Mouse (Mus musculus): Measurements from ENCODE around the gene Cytip. TPM values are rescaled to one million over a fixed set of nuclear protein-coding genes. Genes with fewer than 3 reads are reported as not detected.

Gene Cytip
- polyA plus RNA-seq, 2 experiments: 1.4 to 2.7 TPM

DNA sequence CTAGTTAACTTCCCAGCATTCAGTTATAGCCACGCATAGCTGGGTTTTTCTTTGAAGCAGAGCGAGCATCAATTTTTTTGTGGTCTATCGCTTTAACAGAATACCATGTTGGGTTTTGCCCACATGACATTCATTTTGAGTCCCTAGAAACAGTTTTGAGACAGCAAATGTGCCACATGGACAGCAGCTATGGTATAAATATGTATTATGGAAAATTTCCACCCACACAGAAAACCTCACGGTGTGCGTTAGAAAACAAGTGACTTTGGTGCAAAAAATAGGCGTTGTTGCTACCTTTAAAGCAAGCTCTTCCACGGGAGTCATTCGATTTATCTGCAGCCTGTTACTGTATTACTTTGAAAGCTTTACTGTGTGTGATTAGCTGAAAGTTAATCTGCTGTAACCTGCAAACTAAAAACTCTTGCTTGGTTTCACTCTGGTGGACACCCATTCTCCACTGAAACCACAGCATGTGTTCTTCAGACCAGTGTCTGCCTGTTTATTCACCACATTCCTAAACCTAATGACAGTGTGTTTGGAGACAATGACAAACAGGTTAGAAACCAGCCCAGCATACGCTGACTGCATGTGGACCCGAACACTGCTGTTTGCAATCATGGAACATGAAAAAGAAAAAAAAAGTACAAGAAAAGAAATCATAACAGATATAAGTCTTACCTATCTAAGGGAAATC, 763 bp downstream of the Cytip start:
- DNase-seq (ENCODE audit: low read depth in 3 of 3, low spot score in 3 of 3): no peak

GRCm38 (mm10) chr2:58192160-58192559, 3.2 kb downstream of the Cytip start:
- 64% methylated on average over 5 of the region's 5 CpGs for WGBS (ENCODE audit: insufficient replicate concordance)
- ATAC-seq (ENCODE audit: insufficient read depth) (no peak), DNase-seq (ENCODE audit: low read depth in 3 of 3, low spot score in 3 of 3) (no peak)
- no peak overlapping the region for H3K4me3 ChIP-seq (ENCODE audit: insufficient read depth in 1 of 2, low read depth in 2 of 2, low read length in 2 of 2)
- H3K27me3 ChIP-seq (ENCODE audit: control insufficient read depth, insufficient read depth, low read length): no peaks in the 10 kb centered on the region
- H3K4me1 ChIP-seq (replicated peaks; ENCODE audit: control insufficient read depth in 2 of 2, insufficient read depth in 2 of 2, low read length in 1 of 2): no peaks in the 10 kb centered on the region; a peak in 1 of 4 replicates
- no peak overlapping the region for H3K9ac ChIP-seq (replicated peaks)
- no peaks in the 10 kb centered on the region for H3K9me3 ChIP-seq (ENCODE audit: control insufficient read depth, low read length)
- H3K4me2 ChIP-seq (ENCODE audit: low read depth): no peak overlapping the region
- H3K27ac ChIP-seq: no peak overlapping the region
- H3K36me3 ChIP-seq (replicated peaks; ENCODE audit: control insufficient read depth, insufficient read depth, low read depth): no peaks in the 10 kb centered on the region
- TF ChIP-seq EP300 (IDR thresholded peaks at IDR 0.05; ENCODE audit: low read depth): no peak
- TF ChIP-seq CTCF (IDR thresholded peaks at IDR 0.05; ENCODE audit: low read depth): no peak

More for the DNA sequence above, 763 bp downstream of the Cytip start:
- H3K9me3 ChIP-seq (ENCODE audit: control insufficient read depth, low read length): no peaks in the 10 kb centered on the region
- 61% methylated on average over 10 of the region's 10 CpGs for WGBS (ENCODE audit: insufficient replicate concordance)
- H3K4me3 ChIP-seq (ENCODE audit: insufficient read depth in 1 of 2, low read depth in 2 of 2, low read length in 2 of 2): no peak overlapping the region
- H3K36me3 ChIP-seq (replicated peaks; ENCODE audit: control insufficient read depth, insufficient read depth, low read depth): no peaks in the 10 kb centered on the region
- H3K27ac ChIP-seq: no peak overlapping the region
- no peaks in the 10 kb centered on the region for H3K4me1 ChIP-seq (replicated peaks; ENCODE audit: control insufficient read depth in 2 of 2, insufficient read depth in 2 of 2, low read length in 1 of 2)
- TF ChIP-seq CTCF (IDR thresholded peaks at IDR 0.05; ENCODE audit: low read depth) (no peak), EP300 (IDR thresholded peaks at IDR 0.05; ENCODE audit: low read depth) (no peak)
- no peak for ATAC-seq (ENCODE audit: insufficient read depth)
- H3K27me3 ChIP-seq (ENCODE audit: control insufficient read depth, insufficient read depth, low read length): no peaks in the 10 kb centered on the region
- H3K4me2 ChIP-seq (ENCODE audit: low read depth): no peak overlapping the region
- no peak overlapping the region for H3K9ac ChIP-seq (replicated peaks)

DNA sequence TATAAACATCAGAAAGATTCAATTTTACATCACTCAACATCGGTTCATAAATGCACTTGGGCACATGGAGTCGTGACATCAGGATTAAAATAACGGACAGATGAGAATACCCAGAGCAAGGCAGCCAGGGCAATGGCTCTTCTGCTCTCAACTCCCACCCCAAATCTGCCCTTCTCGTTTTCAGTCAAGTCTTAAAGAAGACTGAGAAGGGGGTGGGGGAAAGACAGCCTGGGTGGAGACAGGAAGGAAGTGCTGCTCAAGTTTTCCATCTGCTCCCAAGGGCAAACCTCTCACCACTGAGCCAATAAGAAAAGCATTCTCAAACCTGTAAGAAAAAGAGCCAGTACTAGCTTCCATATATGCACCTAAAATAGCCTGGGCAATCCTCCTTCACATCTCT, 5.8 kb downstream of the Cytip start:
- no peaks in the 10 kb centered on the region; a peak in 1 of 4 replicates for H3K4me1 ChIP-seq (replicated peaks; ENCODE audit: control insufficient read depth in 2 of 2, insufficient read depth in 2 of 2, low read length in 1 of 2)
- H3K9ac ChIP-seq (replicated peaks): no peak overlapping the region
- no peaks in the 10 kb centered on the region for H3K27me3 ChIP-seq (ENCODE audit: control insufficient read depth, insufficient read depth, low read length)
- no peak overlapping the region for H3K27ac ChIP-seq
- H3K9me3 ChIP-seq (ENCODE audit: control insufficient read depth, low read length): no peaks in the 10 kb centered on the region
- no peak for TF ChIP-seq EP300 (IDR thresholded peaks at IDR 0.05; ENCODE audit: low read depth)
- TF ChIP-seq CTCF (IDR thresholded peaks at IDR 0.05; ENCODE audit: low read depth): no peak
- WGBS (ENCODE audit: insufficient replicate concordance): 44% methylated on average over 4 of the region's 4 CpGs
- H3K4me2 ChIP-seq (ENCODE audit: low read depth): no peak overlapping the region
- ATAC-seq (ENCODE audit: insufficient read depth) (no peak), DNase-seq (ENCODE audit: low read depth in 3 of 3, low spot score in 3 of 3) (no peak)
- no peaks in the 10 kb centered on the region for H3K36me3 ChIP-seq (replicated peaks; ENCODE audit: control insufficient read depth, insufficient read depth, low read depth)
- H3K4me3 ChIP-seq (ENCODE audit: insufficient read depth in 1 of 2, low read depth in 2 of 2, low read length in 2 of 2): no peak overlapping the region

GRCm38 (mm10) chr2:58188903-58189302, 6.4 kb downstream of the Cytip start:
- Histone ChIP-seq H3K27me3 (ENCODE audit: control insufficient read depth, insufficient read depth, low read length) (no peaks in the 10 kb centered on the region), H3K9me3 (ENCODE audit: control insufficient read depth, low read length) (no peaks in the 10 kb centered on the region), H3K9ac (replicated peaks) (no peak overlapping the region), H3K4me2 (ENCODE audit: low read depth) (no peak overlapping the region), H3K4me3 (ENCODE audit: insufficient read depth in 1 of 2, low read depth in 2 of 2, low read length in 2 of 2) (no peak overlapping the region), H3K36me3 (replicated peaks; ENCODE audit: control insufficient read depth, insufficient read depth, low read depth) (no peaks in the 10 kb centered on the region), H3K4me1 (replicated peaks; ENCODE audit: control insufficient read depth in 2 of 2, insufficient read depth in 2 of 2, low read length in 1 of 2) (no peaks in the 10 kb centered on the region; a peak in 1 of 4 replicates), H3K27ac (no peak overlapping the region)
- DNase-seq (ENCODE audit: low read depth in 3 of 3, low spot score in 3 of 3): no peak
- TF ChIP-seq EP300 (IDR thresholded peaks at IDR 0.05; ENCODE audit: low read depth): no peak
- TF ChIP-seq CTCF (IDR thresholded peaks at IDR 0.05; ENCODE audit: low read depth): peak; percentile 14; the same call in 1 of the 2 replicates
- WGBS (ENCODE audit: insufficient replicate concordance): 25% methylated on average over 1 of the region's 1 CpGs
- ATAC-seq (ENCODE audit: insufficient read depth): no peak

DNA sequence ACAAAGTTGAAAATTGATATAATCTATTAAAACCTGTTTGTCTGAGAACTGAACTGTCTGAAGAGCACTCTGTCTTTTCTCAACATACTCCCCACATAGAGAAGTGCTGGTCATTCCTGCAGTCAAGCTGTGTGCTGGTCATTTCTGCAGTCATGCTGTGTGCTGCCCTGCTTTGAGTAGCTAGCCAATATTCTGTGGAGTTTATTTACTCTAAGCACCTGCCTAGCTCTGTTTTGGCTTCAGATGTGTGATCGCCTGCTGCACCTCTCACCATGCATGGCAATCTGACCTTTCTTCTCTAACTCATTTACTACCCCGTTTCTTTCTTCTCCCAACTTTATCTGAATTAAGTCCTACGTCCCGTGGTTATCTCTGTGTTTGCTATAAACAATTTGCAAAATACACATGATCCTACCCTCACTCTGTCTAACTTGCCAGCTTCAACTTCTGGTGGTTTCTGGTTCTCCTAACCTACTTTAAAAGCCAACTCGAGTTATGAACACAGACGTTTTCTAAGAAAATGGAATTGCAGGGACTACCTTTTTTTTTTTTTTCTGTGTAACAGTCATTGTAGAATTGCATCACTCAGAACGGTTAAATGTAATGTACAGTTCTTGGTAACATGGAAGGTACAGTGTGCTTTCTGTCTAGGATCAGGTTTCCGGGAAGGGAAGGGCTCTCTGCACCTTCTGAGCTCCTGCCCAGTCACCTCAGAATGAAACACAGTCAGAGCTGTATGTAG, 7.9 kb downstream of the Cytip start:
- 50% methylated on average over 8 of the region's 8 CpGs for WGBS (ENCODE audit: insufficient replicate concordance)
- H3K9me3 ChIP-seq (ENCODE audit: control insufficient read depth, low read length): no peaks in the 10 kb centered on the region
- no peak overlapping the region for H3K27ac ChIP-seq
- TF ChIP-seq CTCF (IDR thresholded peaks at IDR 0.05; ENCODE audit: low read depth) (no peak), EP300 (IDR thresholded peaks at IDR 0.05; ENCODE audit: low read depth) (no peak)
- no peaks in the 10 kb centered on the region for H3K36me3 ChIP-seq (replicated peaks; ENCODE audit: control insufficient read depth, insufficient read depth, low read depth)
- H3K27me3 ChIP-seq (ENCODE audit: control insufficient read depth, insufficient read depth, low read length): no peaks in the 10 kb centered on the region
- DNase-seq (ENCODE audit: low read depth in 3 of 3, low spot score in 3 of 3) (no peak), ATAC-seq (ENCODE audit: insufficient read depth) (no peak)
- H3K4me1 ChIP-seq (replicated peaks; ENCODE audit: control insufficient read depth in 2 of 2, insufficient read depth in 2 of 2, low read length in 1 of 2): no peaks in the 10 kb centered on the region; a peak in 1 of 4 replicates
- no peak overlapping the region for H3K4me3 ChIP-seq (ENCODE audit: insufficient read depth in 1 of 2, low read depth in 2 of 2, low read length in 2 of 2)
- no peak overlapping the region for H3K4me2 ChIP-seq (ENCODE audit: low read depth)
- H3K9ac ChIP-seq (replicated peaks): no peak overlapping the region

Measured in liver, embryonic 14.5 days (tissue).